Mouse (Mus musculus) left cerebral cortex, postnatal 25 days (tissue): Measurements from ENCODE around the gene Cdh3. TPM values are rescaled to one million over a fixed set of nuclear protein-coding genes. Genes with fewer than 3 reads are reported as not detected.

Experiments used
- DNase-seq, 2 experiments: peaks; one replicate each; pipeline ENCODE4 v3.0.0; 2022; ENCODE audit warnings: low spot score in 2 of 2, mixed read lengths in 1 of 2
- intact Hi-C: fragments of 180-260 bp; cut with DNase I; formaldehyde crosslinking; loops from one replicate; pipeline ENCODE4 v1.15.1; 2025
- total RNA-seq, 2 experiments: library from RNA; stranded (reverse); gene quantifications; 2 replicates each; pipeline ENCODE4 v1.2.3; 2021

The Cdh3 gene
- total RNA-seq, 2 experiments from 2014 or later: 0.34 to 0.64 TPM

GRCm38 (mm10) chr8:106599265-106599979, 88.7 kb downstream of the Cdh3 start:
- DNase-seq: no peak
- intact Hi-C loops: no loop called here

- peak; percentile 8 to 23 for DNase-seq
Measured at GRCm38 (mm10) chr8:106603131-106603819, 92.6 kb downstream of the Cdh3 start, which contains the start of gene Cdh1. TSS of gene Cdh1 (plus strand) at chr8:106603351.

GRCm38 (mm10) chr8:106603933-106604332, 93.2 kb downstream of the Cdh3 start:
- no peak for DNase-seq
- intact Hi-C loops: no loop called here

More at GRCm38 (mm10) chr8:106603131-106603819, 92.6 kb downstream of the Cdh3 start, which contains the start of gene Cdh1:
- intact Hi-C loops: no loop called here

GRCm38 (mm10) chr8:106605657-106606056, 95.0 kb downstream of the Cdh3 start:
- no peak for DNase-seq
- intact Hi-C loops: no loop called here

- intact Hi-C loops: no loop called here
- DNase-seq: no peak
Measured at GRCm38 (mm10) chr8:106606121-106606520, 95.4 kb downstream of the Cdh3 start.

GRCm38 (mm10) chr8:106606601-106607145, 96.0 kb downstream of the Cdh3 start:
- DNase-seq: no peak
- intact Hi-C loops: no loop called here

Other genes with a start within 250 kb of the Cdh3 start
- gene Smpd3, start 172.9 kb upstream of the Cdh3 start, total RNA-seq: 10 to 100 TPM; 59.4 to 74.6 TPM
- gene Zfp90, start 95.6 kb upstream of the Cdh3 start, total RNA-seq: 10 to 100 TPM in 1 of 2 experiments, 1 to 10 TPM in 1; 9.9 to 10.4 TPM
- gene 6030452D12Rik, start 10.4 kb upstream of the Cdh3 start, total RNA-seq: not detected
- gene Gm10073, start 62.6 kb downstream of the Cdh3 start, total RNA-seq: 10 to 100 TPM; 72.9 to 84.4 TPM
- 1 to 10 TPM; 2.3 to 2.5 TPM for gene Cdh1, start 92.5 kb downstream of the Cdh3 start, total RNA-seq
- 1 to 10 TPM; 5.7 to 7.0 TPM for gene Tango6, start 172.2 kb downstream of the Cdh3 start, total RNA-seq